Mouse (Mus musculus): ENCODE measurements around the gene Brca1. TPM values are rescaled to one million over a fixed set of nuclear protein-coding genes. Genes with fewer than 3 reads are reported as not detected.
A peak's percentile ranks its signal among the peaks of the same experiment; 100 is the strongest.
"Not testable (repeated sequence)": the region's sequence is repeated elsewhere in the genome, so short reads cannot be mapped to it uniquely, and the experiment has no call there.

Gene Brca1
- total RNA-seq, 2 experiments from 2014 or later = 1.3 to 3.2 TPM

- DNase-seq (ENCODE audit: low spot score in 2 of 2) = no peak
Observed at GRCm38 (mm10) chr11:101452093-101452774, 99.5 kb downstream of the Brca1 start.

GRCm38 (mm10) chr11:101451536-101451935 lies 100.2 kb downstream of the Brca1 start:
- no peak for DNase-seq (ENCODE audit: low spot score in 2 of 2)

- DNase-seq (ENCODE audit: low spot score in 2 of 2) = no peak
Observed at GRCm38 (mm10) chr11:101450394-101450793, 101.4 kb downstream of the Brca1 start.

- not testable (repeated sequence) for DNase-seq (ENCODE audit: low spot score in 2 of 2)
Observed at GRCm38 (mm10) chr11:101449596-101449995, 102.2 kb downstream of the Brca1 start.

- DNase-seq (ENCODE audit: low spot score in 2 of 2) = no peak
Observed at GRCm38 (mm10) chr11:101448899-101449298, 102.9 kb downstream of the Brca1 start.

GRCm38 (mm10) chr11:101448274-101448746 lies 103.4 kb downstream of the Brca1 start, which contains the start of gene Ifi35:
Gene Ifi35 (plus strand): TSS chr11:101448407.
- no peak for DNase-seq (ENCODE audit: low spot score in 2 of 2)

- no peak for DNase-seq (ENCODE audit: low spot score in 2 of 2)
Observed at GRCm38 (mm10) chr11:101447786-101448185, 104.0 kb downstream of the Brca1 start.

- DNase-seq (ENCODE audit: low spot score in 2 of 2) = not testable (repeated sequence)
Observed at GRCm38 (mm10) chr11:101446860-101447259, 104.9 kb downstream of the Brca1 start.

GRCm38 (mm10) chr11:101446319-101446718 lies 105.4 kb downstream of the Brca1 start:
- no peak for DNase-seq (ENCODE audit: low spot score in 2 of 2)

- no peak for DNase-seq (ENCODE audit: low spot score in 2 of 2)
Observed at GRCm38 (mm10) chr11:101442760-101443159, 109.0 kb downstream of the Brca1 start.

- peak; percentile 93 to 99 for DNase-seq (ENCODE audit: low spot score in 2 of 2)
Observed at GRCm38 (mm10) chr11:101442127-101442693, 109.5 kb downstream of the Brca1 start, which contains the start of gene Rpl27. Gene Rpl27 (plus strand): TSS chr11:101442298.

- not testable (repeated sequence) for DNase-seq (ENCODE audit: low spot score in 2 of 2)
Observed at GRCm38 (mm10) chr11:101441450-101442126, 110.2 kb downstream of the Brca1 start.

Other genes starting within 250 kb of the Brca1 start
- gene Becn1, start 249.7 kb downstream of the Brca1 start, total RNA-seq (2021) = 100 to 1,000 TPM; 182 to 185 TPM
- gene Psme3, start 235.7 kb downstream of the Brca1 start, total RNA-seq (2021) = 100 to 1,000 TPM; 103 to 114 TPM
- gene Aoc2, start 226.9 kb downstream of the Brca1 start, total RNA-seq (2021) = 1 to 10 TPM; 4.8 to 5.4 TPM
- gene Aoc3, start 221.3 kb downstream of the Brca1 start, total RNA-seq (2021) = 1 to 10 TPM; 1.6 to 2.7 TPM
- under 1 TPM in 1 of 2 experiments, not detected in 1; 0.14 TPM for gene G6pc, start 184.4 kb downstream of the Brca1 start, total RNA-seq (2021)
- gene Aarsd1, start 134.3 kb downstream of the Brca1 start, total RNA-seq (2021) = 10 to 100 TPM; 41.9 to 43.7 TPM
- 1 to 10 TPM; 4.8 to 5.7 TPM for gene Gm27029, start 127.2 kb downstream of the Brca1 start, total RNA-seq (2021)
- 10 to 100 TPM; 29.7 to 30.1 TPM for gene Rundc1, start 126.9 kb downstream of the Brca1 start, total RNA-seq (2021)
- 1 to 10 TPM; 3.2 to 4.8 TPM for gene Ptges3l, start 126.6 kb downstream of the Brca1 start, total RNA-seq (2021)
- 10 to 100 TPM; 45.9 to 49.9 TPM for gene Rpl27, start 109.7 kb downstream of the Brca1 start, total RNA-seq (2021)
- 1 to 10 TPM; 2.6 to 3.1 TPM for gene Ifi35, start 103.5 kb downstream of the Brca1 start, total RNA-seq (2021)
- 100 to 1,000 TPM; 210 to 231 TPM for gene Rnd2, start 87.0 kb downstream of the Brca1 start, total RNA-seq (2021)
- gene Vat1, start 85.7 kb downstream of the Brca1 start, total RNA-seq (2021) = 10 to 100 TPM; 53.0 to 64.9 TPM
- gene Nbr1, start 194 bp upstream of the Brca1 start, total RNA-seq (2021) = 100 to 1,000 TPM; 122 to 177 TPM
- gene Tmem106a, start 30.3 kb upstream of the Brca1 start, total RNA-seq (2021) = 1 to 10 TPM; 2.0 to 4.1 TPM
- gene Gm11634, start 47.3 kb upstream of the Brca1 start, total RNA-seq (2021) = not detected
- gene Rdm1, start 75.2 kb upstream of the Brca1 start, total RNA-seq (2021) = 1 to 10 TPM; 4.7 to 6.3 TPM
- 10 to 100 TPM; 12.6 to 14.2 TPM for gene Arl4d, start 113.6 kb upstream of the Brca1 start, total RNA-seq (2021)
- gene Dhx8, start 181.0 kb upstream of the Brca1 start, total RNA-seq (2021) = 10 to 100 TPM; 32.4 to 34.2 TPM
- gene Etv4, start 233.4 kb upstream of the Brca1 start, total RNA-seq (2021) = 10 to 100 TPM; 19.3 to 22.1 TPM

Data from layer of hippocampus, postnatal 14 days (tissue).